Mouse (Mus musculus): ENCODE measurements around the gene Gm2035. TPM values are rescaled to one million over a fixed set of nuclear protein-coding genes. Genes with fewer than 3 reads are reported as not detected.
"Not testable (repeated sequence)": the region's sequence is repeated elsewhere in the genome, so short reads cannot be mapped to it uniquely, and the experiment has no call there.

The Gm2035 gene
- not detected in 2 replicates for polyA plus RNA-seq (2015; fragmentation: Nextera tagmentation; extraction: Ambion mirVana)

- not testable (repeated sequence) for H3K27me3 ChIP-seq; ATAC-seq (ENCODE audit: low read depth)
- WGBS, result 81% methylated on average over 2 of the region's 2 CpGs
Measured at GRCm38 (mm10) chr12:87919721-87920120, at the start of gene Gm2035. Gm2035 (minus strand) TSS chr12:87919857.

GRCm38 (mm10) chr12:87953780-87954179 lies 34.1 kb upstream of the Gm2035 start, which contains the start of gene Gm2042:
Gm2042 (plus strand) TSS chr12:87954080.
- not testable (repeated sequence) for H3K9ac ChIP-seq; H3K4me2 ChIP-seq; H3K27me3 ChIP-seq; H3K36me3 ChIP-seq; H3K4me1 ChIP-seq (replicated peaks); H3K27ac ChIP-seq (replicated peaks); H3K4me3 ChIP-seq; H3K9me3 ChIP-seq; ATAC-seq (ENCODE audit: low read depth)
- WGBS, result 93% methylated on average over 2 of the region's 2 CpGs

More at GRCm38 (mm10) chr12:87919721-87920120, at the start of gene Gm2035:
- not testable (repeated sequence) for H3K36me3 ChIP-seq; H3K4me2 ChIP-seq; H3K9me3 ChIP-seq; H3K4me3 ChIP-seq; H3K4me1 ChIP-seq (replicated peaks); H3K27ac ChIP-seq (replicated peaks); H3K9ac ChIP-seq

- H3K9me3 ChIP-seq; H3K27me3 ChIP-seq; H3K4me2 ChIP-seq; H3K36me3 ChIP-seq; H3K9ac ChIP-seq; H3K4me1 ChIP-seq (replicated peaks); ATAC-seq (ENCODE audit: low read depth); H3K27ac ChIP-seq (replicated peaks); H3K4me3 ChIP-seq: not testable (repeated sequence)
- WGBS, result 67% methylated on average over 1 of the region's 1 CpGs
Measured at GRCm38 (mm10) chr12:87895070-87895469, 24.6 kb downstream of the Gm2035 start, which contains the start of gene Gm2022. Gm2022 (plus strand) TSS chr12:87895370.

- not testable (repeated sequence) for H3K36me3 ChIP-seq; H3K4me3 ChIP-seq; H3K27me3 ChIP-seq; H3K27ac ChIP-seq (replicated peaks); H3K9me3 ChIP-seq; H3K4me1 ChIP-seq (replicated peaks); H3K4me2 ChIP-seq; ATAC-seq (ENCODE audit: low read depth); H3K9ac ChIP-seq
- 92% methylated on average over 5 of the region's 5 CpGs for WGBS
Measured at GRCm38 (mm10) chr12:87873772-87874171, 45.9 kb downstream of the Gm2035 start, which contains the start of gene Gm2016. Gm2016 (plus strand) TSS chr12:87874072.

Other genes with a start within 250 kb of the Gm2035 start
- gene Gm21319, start 144.1 kb downstream of the Gm2035 start, polyA plus RNA-seq (2015; fragmentation: Nextera tagmentation; extraction: Ambion mirVana), result not detected in 2 replicates
- not detected in 2 replicates for gene Gm21936, start 124.3 kb downstream of the Gm2035 start, polyA plus RNA-seq (2015; fragmentation: Nextera tagmentation; extraction: Ambion mirVana)
- not detected in 2 replicates for gene BB287469, start 103.3 kb downstream of the Gm2035 start, polyA plus RNA-seq (2015; fragmentation: Nextera tagmentation; extraction: Ambion mirVana)
- gene Gm2001, start 77.5 kb downstream of the Gm2035 start, polyA plus RNA-seq (2015; fragmentation: Nextera tagmentation; extraction: Ambion mirVana), result not detected in 2 replicates
- not detected in 2 replicates for gene Gm2016, start 45.8 kb downstream of the Gm2035 start, polyA plus RNA-seq (2015; fragmentation: Nextera tagmentation; extraction: Ambion mirVana)
- not detected in 2 replicates for gene Gm2022, start 24.5 kb downstream of the Gm2035 start, polyA plus RNA-seq (2015; fragmentation: Nextera tagmentation; extraction: Ambion mirVana)
- gene Gm2042, start 34.2 kb upstream of the Gm2035 start, polyA plus RNA-seq (2015; fragmentation: Nextera tagmentation; extraction: Ambion mirVana), result not detected in 2 replicates
- not detected in 2 replicates for gene Gm2075, start 92.0 kb upstream of the Gm2035 start, polyA plus RNA-seq (2015; fragmentation: Nextera tagmentation; extraction: Ambion mirVana)
- not detected in 2 replicates for gene Gm6803, start 98.9 kb upstream of the Gm2035 start, polyA plus RNA-seq (2015; fragmentation: Nextera tagmentation; extraction: Ambion mirVana)
- gene Gm2056, start 107.1 kb upstream of the Gm2035 start, polyA plus RNA-seq (2015; fragmentation: Nextera tagmentation; extraction: Ambion mirVana), result not detected in 2 replicates
- gene Gm16368, start 163.8 kb upstream of the Gm2035 start, polyA plus RNA-seq (2015; fragmentation: Nextera tagmentation; extraction: Ambion mirVana), result not detected in 2 replicates

All from neural tube, embryonic 13.5 days (tissue).